Mouse (Mus musculus) heart, postnatal 0 days (tissue): ENCODE measurements around the gene Noxa1.

Experiments used
- CTCF ChIP-seq: IDR thresholded peaks from 2 replicates; pipeline ENCODE4 v1.5.1; 2016; ENCODE audit warnings: antibody characterized with exemption, control low read depth, low read depth
- EP300 ChIP-seq: IDR thresholded peaks from 2 replicates; pipeline ENCODE4 v1.6.1; 2016; ENCODE audit warnings: antibody characterized with exemption, low read depth

DNA sequence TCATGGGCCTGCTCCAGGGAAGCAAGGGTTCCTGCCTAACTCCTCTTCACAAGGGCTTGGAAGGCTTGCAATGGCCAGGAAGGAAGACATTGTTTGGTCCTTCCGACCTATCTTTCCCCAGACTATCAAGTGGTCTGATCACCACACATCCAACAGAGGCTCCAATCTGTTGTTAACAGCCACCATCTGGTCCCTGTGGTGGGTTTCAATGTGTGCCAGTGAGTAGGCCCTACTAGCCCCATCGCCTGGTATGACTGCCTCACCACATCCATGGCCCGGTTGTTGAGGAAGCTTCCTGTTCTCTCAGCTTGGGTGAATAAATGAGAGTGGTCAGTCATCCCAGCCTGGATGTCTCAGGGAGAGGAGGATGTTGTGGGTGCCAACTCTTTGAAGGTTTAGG is 6.3 kb downstream of the Noxa1 start:
- TF ChIP-seq CTCF (no peak), EP300 (no peak)
